Mouse (Mus musculus) midbrain, embryonic 12.5 days (tissue): ENCODE results near the gene Zdhhc24. TPM values are rescaled to one million over a fixed set of nuclear protein-coding genes. Genes with fewer than 3 reads are reported as not detected.
"Not testable (repeated sequence)": the region's sequence is repeated elsewhere in the genome, so short reads cannot be mapped to it uniquely, and the experiment has no call there.

Experiments used
- ATAC-seq: fragments of 200-750 bp; cut with Nextera tagmentation; 2 replicates; pipeline ENCODE4 v1.8.0; 2017; ENCODE audit warnings: low read depth, moderate TSS enrichment, moderate library complexity; ENCODE audit not compliant: low FRiP score
- H3K27ac ChIP-seq: fragments of 300-500 bp; sonication (generic); replicated peaks from 2 replicates; pipeline ENCODE4 v1.5.1; 2016; ENCODE audit warnings: mild to moderate bottlenecking
- H3K27me3 ChIP-seq: fragments of 300-500 bp; sonication (generic); 2 replicates; pipeline ENCODE4 v1.6.1; 2016; ENCODE audit warnings: mild to moderate bottlenecking
- H3K36me3 ChIP-seq: fragments of 300-500 bp; sonication (generic); 2 replicates; pipeline ENCODE4 v1.6.1; 2016
- H3K4me1 ChIP-seq: fragments of 300-500 bp; sonication (generic); 2 replicates; pipeline ENCODE4 v1.6.1; 2016
- H3K4me2 ChIP-seq: fragments of 300-500 bp; sonication (generic); replicated peaks from 2 replicates; pipeline ENCODE4 v1.6.1; 2016; ENCODE audit warnings: mild to moderate bottlenecking, moderate library complexity
- H3K4me3 ChIP-seq: fragments of 300-500 bp; sonication (generic); 2 replicates; pipeline ENCODE4 v1.5.1; 2016; ENCODE audit warnings: mild to moderate bottlenecking
- H3K9ac ChIP-seq: fragments of 300-500 bp; sonication (generic); replicated peaks from 2 replicates; pipeline ENCODE4 v1.6.1; 2016; ENCODE audit warnings: mild to moderate bottlenecking, moderate library complexity
- H3K9me3 ChIP-seq: fragments of 300-500 bp; sonication (generic); 2 replicates; pipeline ENCODE4 v1.6.1; 2016; ENCODE audit warnings: mild to moderate bottlenecking
- WGBS: fragments of 180-500 bp; shearing (Covaris S2); methylation state at CpG from one replicate; pipeline ENCODE4 v1.1.7; 2016; 5-methylcytosine and 5-hydroxymethylcytosine counted together
- polyA plus RNA-seq: library from polyadenylated mRNA; unstranded; fragments of >200 nt; fragmentation: Nextera tagmentation; extraction: Ambion mirVana; gene quantifications from 2 replicates; pipeline ENCODE4 v1.2.1, GENCODE M21; 2016

The Zdhhc24 gene
- polyA plus RNA-seq, 1 experiment from 2014 or later: 21.6 TPM

GRCm38 (mm10) chr19:4849800-4850199 is 28.7 kb upstream of the Zdhhc24 start:
- H3K36me3 ChIP-seq: no peaks in the 10 kb centered on the region
- H3K4me3 ChIP-seq: no peak overlapping the region
- no peak overlapping the region for H3K27ac ChIP-seq
- H3K4me1 ChIP-seq: peaks cover 5% of the 10 kb centered on the region; the same call in 1 of the 2 replicates
- WGBS: 57% methylated on average over 4 of the region's 4 CpGs
- no peak overlapping the region for H3K4me2 ChIP-seq
- H3K27me3 ChIP-seq: peaks cover 6% of the 10 kb centered on the region; the same call in 1 of the 2 replicates
- H3K9me3 ChIP-seq: no peaks in the 10 kb centered on the region
- H3K9ac ChIP-seq: no peak overlapping the region
- ATAC-seq: no peak

DNA sequence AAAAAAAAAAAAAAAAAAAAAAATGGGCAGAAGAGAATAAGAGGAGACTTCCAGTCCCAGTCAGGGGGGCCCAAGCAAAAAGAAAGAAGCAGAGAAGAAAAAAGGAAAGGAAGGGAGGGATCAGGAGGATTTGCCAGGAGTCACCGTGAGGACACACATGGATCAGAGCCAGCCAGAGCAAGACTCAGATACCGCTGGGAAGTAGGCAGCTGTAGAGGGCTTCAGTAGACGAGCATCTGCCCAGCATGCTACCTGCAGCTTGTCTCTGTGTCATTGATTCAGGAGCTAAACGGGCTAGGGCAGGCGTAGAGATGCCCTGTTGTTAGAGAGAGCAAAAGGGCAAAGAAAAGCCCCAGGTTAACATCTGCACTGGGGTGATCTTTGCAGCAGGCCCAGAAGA is 28.2 kb upstream of the Zdhhc24 start:
- H3K9me3 ChIP-seq: no peaks in the 10 kb centered on the region
- no peak overlapping the region for H3K9ac ChIP-seq
- ATAC-seq: no peak
- 33% methylated on average over 5 of the region's 5 CpGs for WGBS
- no peak overlapping the region for H3K4me3 ChIP-seq
- no peak overlapping the region for H3K4me2 ChIP-seq
- H3K27ac ChIP-seq: no peak overlapping the region
- H3K27me3 ChIP-seq: peaks cover 6% of the 10 kb centered on the region; the same call in 1 of the 2 replicates
- peaks cover 6% of the 10 kb centered on the region for H3K4me1 ChIP-seq
- no peaks in the 10 kb centered on the region for H3K36me3 ChIP-seq

DNA sequence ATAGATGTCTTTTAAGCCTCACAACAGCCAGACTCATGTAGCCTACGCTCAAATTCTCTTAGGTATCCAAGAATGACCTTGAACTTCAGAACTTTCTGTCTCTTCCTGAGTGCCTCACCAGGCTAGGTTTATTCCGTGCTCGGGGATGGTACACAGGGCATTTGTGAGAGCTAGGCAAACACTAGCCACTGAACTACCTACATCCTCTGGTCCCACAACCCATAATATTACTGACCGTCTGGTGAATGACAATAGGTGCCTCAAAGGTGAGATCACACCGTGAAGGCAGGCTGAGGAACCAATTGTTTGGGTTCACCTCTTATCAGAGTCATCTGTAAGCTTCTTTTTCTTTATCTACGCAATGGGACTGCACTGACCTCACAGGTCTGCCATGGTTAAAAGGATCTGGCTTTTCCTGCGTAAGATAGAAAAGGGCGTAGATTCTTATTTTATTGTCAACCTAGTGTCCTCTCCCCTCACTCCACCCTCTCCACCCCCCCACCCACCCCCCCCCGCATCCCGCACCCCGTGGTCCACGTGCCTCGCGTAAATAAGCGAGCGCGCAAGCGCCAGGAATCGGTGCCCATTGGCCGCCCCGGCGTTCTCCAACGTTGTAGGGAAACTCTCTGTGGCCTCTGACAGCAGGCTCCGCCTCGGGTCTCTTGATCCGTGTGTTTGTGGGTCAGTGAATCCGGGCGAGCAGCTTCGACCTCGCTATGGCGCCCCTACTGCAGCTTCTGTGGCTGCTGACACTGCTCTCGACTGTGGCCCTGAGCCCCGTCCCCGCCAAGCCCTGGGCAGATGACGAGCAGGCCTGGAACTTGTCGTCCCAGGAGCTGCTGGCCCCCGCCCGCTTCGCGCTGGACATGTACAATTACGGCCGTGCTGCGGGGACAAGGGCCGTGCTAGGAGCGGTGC is 23.7 kb upstream of the Zdhhc24 start, which contains the start of gene Ctsf:
Gene Ctsf (plus strand): TSS at position 579 of the 918 bp plus-strand sequence.
- H3K27ac ChIP-seq: peak within 1 kb of the TSS; percentile 75
- peak within 1 kb of the TSS; percentile 96 for H3K4me2 ChIP-seq
- peaks cover 15% of the 10 kb centered on the region for H3K4me1 ChIP-seq
- ATAC-seq: peak; percentile 93
- peaks cover 19% of the 10 kb centered on the region for H3K27me3 ChIP-seq
- peak within 1 kb of the TSS; percentile 71 for H3K9ac ChIP-seq
- peak within 1 kb of the TSS; percentile 65 for H3K4me3 ChIP-seq
- no peaks in the 10 kb centered on the region for H3K36me3 ChIP-seq
- H3K9me3 ChIP-seq: no peaks in the 10 kb centered on the region
- 4% methylated on average over 39 of the region's 45 CpGs for WGBS

DNA sequence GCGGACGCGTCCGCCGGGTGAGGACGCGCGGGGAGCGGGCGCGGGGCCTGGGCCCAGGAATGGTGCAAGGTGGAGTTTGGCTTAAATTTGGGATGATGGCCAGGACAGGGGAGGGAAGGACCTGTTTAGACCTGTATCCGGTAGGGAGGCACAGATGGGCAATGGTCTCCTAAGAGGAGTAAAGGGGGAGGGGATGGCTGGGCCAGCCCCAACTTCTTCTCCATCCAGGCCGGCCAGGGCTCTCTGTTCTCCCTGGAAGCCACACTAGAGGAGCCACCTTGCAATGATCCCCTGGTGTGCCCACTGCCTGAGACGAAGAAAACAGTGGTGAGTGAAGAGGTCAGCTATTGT is 23.0 kb upstream of the Zdhhc24 start:
- Histone ChIP-seq H3K4me1 (peaks cover 15% of the 10 kb centered on the region), H3K4me3 (peak overlapping the region; percentile 65), H3K4me2 (peak overlapping the region; percentile 96), H3K27me3 (peaks cover 17% of the 10 kb centered on the region), H3K27ac (peak overlapping the region; percentile 75), H3K36me3 (0 out of 2 replicates have a peak, but pooled peaks cover 3% of the 10 kb centered on the region), H3K9ac (peak overlapping the region; percentile 71), H3K9me3 (no peaks in the 10 kb centered on the region)
- no peak; the same call in none of the 2 replicates for ATAC-seq
- 1% methylated on average over 14 of the region's 14 CpGs for WGBS

DNA sequence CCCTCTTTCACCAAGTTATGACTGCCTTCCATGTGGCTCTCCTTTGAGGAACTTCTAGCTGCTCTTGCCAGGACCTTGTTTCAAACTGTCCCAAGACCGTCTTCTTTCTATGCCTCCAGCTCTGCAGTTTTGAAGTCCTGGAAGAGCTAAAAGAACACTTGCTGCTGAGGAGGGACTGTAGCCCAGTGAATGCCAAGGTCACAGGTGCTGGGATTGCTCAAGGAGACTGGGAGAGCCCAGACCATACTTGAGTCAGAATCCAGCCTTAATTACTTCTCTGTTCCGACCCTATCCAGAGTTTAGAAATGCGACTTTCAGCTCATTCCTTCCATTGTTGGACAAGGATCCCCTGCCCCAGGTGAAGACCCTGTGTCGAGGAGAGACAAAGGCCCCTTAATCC is 22.5 kb upstream of the Zdhhc24 start:
- peak overlapping the region; percentile 96 for H3K4me2 ChIP-seq
- peak overlapping the region; percentile 71; the same call in 1 of the 2 replicates for H3K9ac ChIP-seq
- peaks cover 13% of the 10 kb centered on the region for H3K27me3 ChIP-seq
- peak overlapping the region; percentile 65 for H3K4me3 ChIP-seq
- H3K9me3 ChIP-seq: no peaks in the 10 kb centered on the region
- H3K4me1 ChIP-seq: peaks cover 15% of the 10 kb centered on the region
- 0 out of 2 replicates have a peak, but pooled peaks cover 6% of the 10 kb centered on the region for H3K36me3 ChIP-seq
- H3K27ac ChIP-seq: no peak overlapping the region
- ATAC-seq: no peak
- WGBS: 52% methylated on average over 4 of the region's 4 CpGs

DNA sequence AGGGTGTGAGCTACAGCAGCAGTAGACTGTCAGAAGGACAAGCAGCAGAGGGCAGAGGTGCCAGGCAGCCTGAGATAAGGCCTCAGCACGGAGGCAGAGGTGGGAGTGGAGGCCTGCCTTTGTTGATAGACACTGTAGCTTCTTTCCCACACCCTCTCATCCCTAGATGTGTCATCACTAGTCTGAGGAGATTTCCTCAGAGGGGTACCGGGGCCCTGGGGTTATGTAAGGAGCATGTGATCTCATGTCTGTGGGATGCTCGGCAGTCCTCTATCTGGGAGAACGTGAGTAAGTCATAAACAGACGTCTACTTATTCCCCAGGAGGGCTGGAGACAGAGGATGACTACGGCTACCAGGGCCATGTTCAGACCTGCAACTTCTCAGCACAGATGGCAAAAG is 19.4 kb upstream of the Zdhhc24 start:
- no peak for ATAC-seq
- Histone ChIP-seq H3K36me3 (0 out of 2 replicates have a peak, but pooled peaks cover 6% of the 10 kb centered on the region), H3K27ac (no peak overlapping the region), H3K9ac (no peak overlapping the region), H3K4me2 (no peak overlapping the region), H3K4me1 (peaks cover 15% of the 10 kb centered on the region), H3K9me3 (no peaks in the 10 kb centered on the region), H3K27me3 (peaks cover 14% of the 10 kb centered on the region), H3K4me3 (no peak overlapping the region)
- 87% methylated on average over 6 of the region's 6 CpGs for WGBS

DNA sequence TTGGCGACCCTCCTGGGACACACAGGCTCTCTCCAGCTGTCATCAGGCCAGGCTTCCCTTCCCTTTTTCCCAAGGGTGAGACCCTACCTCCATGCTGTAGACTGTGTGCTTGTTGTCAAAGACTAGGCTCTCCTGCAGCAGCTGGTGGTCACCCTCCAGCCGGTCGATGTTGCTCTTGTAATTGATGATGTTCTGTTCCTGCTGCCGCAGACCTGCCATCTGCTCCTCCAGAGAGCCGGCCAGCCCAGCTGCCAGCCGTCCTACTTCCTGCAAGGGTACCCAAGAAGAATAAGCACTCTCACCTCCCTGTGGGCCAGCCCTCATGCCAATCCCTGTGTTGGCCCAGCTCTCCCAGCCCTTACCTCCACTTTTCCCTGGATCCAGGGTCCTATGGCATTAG is 15.4 kb upstream of the Zdhhc24 start:
- Histone ChIP-seq H3K4me3 (no peak overlapping the region), H3K27ac (no peak overlapping the region), H3K4me2 (no peak overlapping the region), H3K27me3 (peaks cover 13% of the 10 kb centered on the region), H3K9ac (no peak overlapping the region), H3K36me3 (0 out of 2 replicates have a peak, but pooled peaks cover 6% of the 10 kb centered on the region), H3K4me1 (0 out of 2 replicates have a peak, but pooled peaks cover 3% of the 10 kb centered on the region), H3K9me3 (no peaks in the 10 kb centered on the region)
- 92% methylated on average over 6 of the region's 6 CpGs for WGBS
- ATAC-seq: no peak

DNA sequence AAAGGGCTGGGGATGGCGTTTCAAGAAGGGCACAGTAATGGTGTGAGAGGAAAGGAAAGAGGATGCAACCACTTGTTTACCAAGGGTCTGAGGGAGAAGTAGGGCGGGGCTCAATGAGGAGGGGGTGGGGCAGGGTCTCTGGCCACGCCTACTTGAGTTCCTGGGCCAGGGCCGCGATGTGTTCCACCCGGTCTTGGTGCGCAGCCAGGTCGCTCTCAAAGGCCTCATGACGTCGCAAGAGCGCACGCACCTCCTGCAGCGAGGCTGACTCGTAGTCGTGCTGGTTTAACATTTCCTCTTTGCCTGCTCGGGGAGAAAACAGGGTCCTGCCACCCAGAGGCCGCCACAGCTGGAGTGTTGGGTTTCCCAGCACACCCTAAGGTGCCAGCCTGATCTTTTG is 13.3 kb upstream of the Zdhhc24 start:
- no peak overlapping the region for H3K4me3 ChIP-seq
- H3K36me3 ChIP-seq: 0 out of 2 replicates have a peak, but pooled peaks cover 6% of the 10 kb centered on the region
- H3K4me2 ChIP-seq: peak overlapping the region; percentile 23; the same call in 1 of the 2 replicates
- H3K9ac ChIP-seq: no peak overlapping the region
- H3K4me1 ChIP-seq: 0 out of 2 replicates have a peak, but pooled peaks cover 3% of the 10 kb centered on the region
- ATAC-seq: no peak
- no peaks in the 10 kb centered on the region for H3K9me3 ChIP-seq
- H3K27me3 ChIP-seq: peaks cover 17% of the 10 kb centered on the region
- H3K27ac ChIP-seq: no peak overlapping the region
- 8% methylated on average over 17 of the region's 17 CpGs for WGBS

GRCm38 (mm10) chr19:4874613-4875012 is 3.9 kb upstream of the Zdhhc24 start:
- H3K9me3 ChIP-seq, H3K4me2 ChIP-seq, H3K4me3 ChIP-seq, H3K36me3 ChIP-seq, H3K27ac ChIP-seq, H3K9ac ChIP-seq, ATAC-seq: not testable (repeated sequence)
- Histone ChIP-seq H3K4me1 (peaks cover 16% of the 10 kb centered on the region), H3K27me3 (peaks cover 19% of the 10 kb centered on the region)
- 90% methylated on average over 1 of the region's 1 CpGs for WGBS

- Histone ChIP-seq H3K4me1 (peaks cover 16% of the 10 kb centered on the region), H3K9ac (no peak overlapping the region), H3K36me3 (no peaks in the 10 kb centered on the region), H3K4me2 (no peak overlapping the region), H3K27ac (no peak overlapping the region), H3K9me3 (no peaks in the 10 kb centered on the region), H3K4me3 (no peak overlapping the region), H3K27me3 (peaks cover 19% of the 10 kb centered on the region)
- no peak for ATAC-seq
- 78% methylated on average over 4 of the region's 4 CpGs for WGBS
Observed at GRCm38 (mm10) chr19:4876241-4876640, 2.2 kb upstream of the Zdhhc24 start.

- H3K36me3 ChIP-seq: no peaks in the 10 kb centered on the region
- H3K4me2 ChIP-seq: no peak overlapping the region
- peaks cover 19% of the 10 kb centered on the region for H3K27me3 ChIP-seq
- H3K4me3 ChIP-seq: no peak overlapping the region
- no peak overlapping the region for H3K9ac ChIP-seq
- H3K27ac ChIP-seq: no peak overlapping the region
- no peak for ATAC-seq
- WGBS: 66% methylated on average over 3 of the region's 3 CpGs
- no peaks in the 10 kb centered on the region for H3K9me3 ChIP-seq
- peaks cover 16% of the 10 kb centered on the region for H3K4me1 ChIP-seq
Observed at GRCm38 (mm10) chr19:4876755-4877154, 1.7 kb upstream of the Zdhhc24 start.

GRCm38 (mm10) chr19:4877785-4878184 is 683 bp upstream of the Zdhhc24 start, which contains the start of gene Actn3:
Gene Actn3 (minus strand): TSS chr19:4877909.
- peak within 1 kb of the TSS; percentile 71 for H3K4me3 ChIP-seq
- no peak for ATAC-seq
- H3K27me3 ChIP-seq: peaks cover 19% of the 10 kb centered on the region
- peak within 1 kb of the TSS; percentile 76 for H3K9ac ChIP-seq
- peak within 1 kb of the TSS; percentile 47; the same call in 1 of the 2 replicates for H3K27ac ChIP-seq
- peaks cover 16% of the 10 kb centered on the region for H3K4me1 ChIP-seq
- 4% methylated on average over 16 of the region's 17 CpGs for WGBS
- no peaks in the 10 kb centered on the region for H3K9me3 ChIP-seq
- no peaks in the 10 kb centered on the region for H3K36me3 ChIP-seq
- H3K4me2 ChIP-seq: peak within 1 kb of the TSS; percentile 86
